Mouse (Mus musculus): Measurements from ENCODE around the gene Aqp1. TPM values are rescaled to one million over a fixed set of nuclear protein-coding genes. Genes with fewer than 3 reads are reported as not detected.

Aqp1 gene
- polyA plus RNA-seq, 1 experiment from 2014 or later: 711 TPM

DNA sequence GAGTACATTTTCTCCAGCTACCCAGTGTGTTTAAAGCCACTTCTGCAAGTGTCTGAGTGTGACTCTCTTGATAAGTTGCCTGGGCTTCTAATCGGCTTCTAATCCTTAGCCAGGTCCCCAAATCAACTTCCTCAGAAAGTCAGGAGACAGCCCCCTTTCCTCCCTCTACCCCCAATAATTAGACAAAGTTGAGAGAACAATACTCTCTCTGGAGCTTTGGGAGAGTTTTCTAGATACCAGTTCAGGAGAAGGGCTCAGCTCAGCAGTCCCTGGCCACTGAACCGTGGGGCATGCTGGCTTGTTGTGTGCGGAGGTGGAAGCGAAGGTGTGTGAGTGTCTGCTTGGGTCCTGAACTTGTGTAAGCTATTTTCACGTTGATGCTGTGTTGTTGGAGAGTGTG, 1.0 kb downstream of the Aqp1 start:
- no peak for ATAC-seq
- Histone ChIP-seq H3K4me2 (replicated peaks; ENCODE audit: low read depth, low read length) (peak overlapping the region; percentile 58), H3K4me3 (ENCODE audit: low read depth, low read length) (peak overlapping the region; percentile 47), H3K27me3 (replicated peaks; ENCODE audit: insufficient read depth, low read length) (no peaks in the 10 kb centered on the region), H3K4me1 (ENCODE audit: insufficient read depth, low read depth, low read length) (peaks cover 33% of the 10 kb centered on the region), H3K27ac (ENCODE audit: low read length) (peak overlapping the region; percentile 82), H3K9me3 (ENCODE audit: low read length) (no peaks in the 10 kb centered on the region), H3K9ac (replicated peaks; ENCODE audit: low read depth) (peak overlapping the region; percentile 68), H3K36me3 (ENCODE audit: insufficient read depth, low read length) (no peaks in the 10 kb centered on the region)
- no peak for DNase-seq (ENCODE audit: low spot score)
- TF ChIP-seq EP300 (IDR thresholded peaks at IDR 0.05): no peak
- TF ChIP-seq CTCF (IDR thresholded peaks at IDR 0.05): no peak
- WGBS: 59% methylated on average over 5 of the region's 5 CpGs

DNA sequence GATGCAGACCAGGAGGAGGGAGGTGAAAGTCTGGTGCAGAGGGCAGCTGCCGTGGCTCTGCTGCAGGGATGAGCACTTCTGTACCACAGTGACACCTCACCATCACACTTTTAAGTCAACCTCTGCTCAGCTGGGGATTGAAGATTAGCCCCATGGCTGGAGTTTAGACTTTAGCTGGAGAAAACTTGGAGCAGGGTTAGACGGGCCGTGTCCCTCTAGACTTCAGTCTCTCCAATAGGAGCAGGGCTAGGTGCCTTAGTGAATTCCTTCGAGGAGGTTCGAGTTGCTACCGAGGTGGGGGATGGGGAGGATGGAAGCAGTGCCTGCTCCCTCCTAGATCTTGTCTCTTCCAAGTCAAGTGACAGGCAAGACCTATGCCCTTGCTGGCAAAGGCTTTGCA, 1.8 kb downstream of the Aqp1 start:
- H3K4me1 ChIP-seq (ENCODE audit: insufficient read depth, low read depth, low read length): peaks cover 32% of the 10 kb centered on the region
- no peaks in the 10 kb centered on the region for H3K9me3 ChIP-seq (ENCODE audit: low read length)
- H3K27ac ChIP-seq (ENCODE audit: low read length): peak overlapping the region; percentile 82
- DNase-seq (ENCODE audit: low spot score) (no peak), ATAC-seq (no peak)
- H3K27me3 ChIP-seq (replicated peaks; ENCODE audit: insufficient read depth, low read length): no peaks in the 10 kb centered on the region
- no peak for TF ChIP-seq EP300 (IDR thresholded peaks at IDR 0.05)
- H3K4me2 ChIP-seq (replicated peaks; ENCODE audit: low read depth, low read length): peak overlapping the region; percentile 58
- no peaks in the 10 kb centered on the region for H3K36me3 ChIP-seq (ENCODE audit: insufficient read depth, low read length)
- peak overlapping the region; percentile 68 for H3K9ac ChIP-seq (replicated peaks; ENCODE audit: low read depth)
- 28% methylated on average over 6 of the region's 6 CpGs for WGBS
- H3K4me3 ChIP-seq (ENCODE audit: low read depth, low read length): peak overlapping the region; percentile 47

DNA sequence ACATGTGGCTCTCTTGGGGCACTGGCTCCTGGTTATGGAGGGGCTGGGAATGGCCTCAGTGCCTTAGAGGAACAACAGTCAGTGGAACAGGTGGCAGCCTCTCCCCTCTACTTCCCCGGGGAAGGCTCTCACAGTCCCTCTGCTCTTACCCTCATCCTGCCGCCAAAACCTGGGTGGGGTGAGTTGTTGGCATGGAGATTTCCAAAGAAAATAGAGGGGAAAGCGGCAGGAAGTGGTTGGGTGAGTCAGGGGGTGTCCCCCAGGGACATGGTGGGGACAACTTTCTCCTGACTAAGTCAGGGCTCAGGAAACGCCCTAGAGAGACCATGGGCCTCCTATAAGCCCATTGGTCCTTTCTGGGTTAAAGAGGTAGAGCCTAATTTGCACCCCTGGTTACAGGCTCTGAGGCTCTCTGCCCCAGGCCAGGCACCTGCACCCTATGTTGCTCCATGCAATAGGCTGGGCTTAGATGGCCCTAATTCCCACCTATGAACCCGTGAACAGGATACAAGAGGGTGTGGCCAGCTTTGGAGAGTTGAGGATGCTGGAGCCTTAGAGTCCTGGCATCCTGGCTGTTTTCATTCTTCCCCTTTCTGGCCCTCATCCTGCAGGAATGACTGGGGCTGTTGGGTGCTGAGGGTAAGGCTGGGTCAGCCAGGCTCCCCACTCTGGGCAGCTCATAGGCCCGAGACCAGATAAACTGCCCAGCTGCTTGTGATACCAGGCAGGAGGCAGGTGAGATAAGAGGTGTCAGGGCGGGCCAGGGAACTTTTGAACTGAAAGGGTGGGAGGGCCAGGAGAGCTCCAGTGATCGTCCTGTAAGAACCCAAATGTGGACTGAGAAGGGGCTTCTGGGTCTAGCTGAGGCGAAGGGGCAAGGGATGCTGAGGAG, 2.9 kb downstream of the Aqp1 start:
- Histone ChIP-seq H3K9ac (replicated peaks; ENCODE audit: low read depth) (peak overlapping the region; percentile 68), H3K4me3 (ENCODE audit: low read depth, low read length) (peak overlapping the region; percentile 47), H3K9me3 (ENCODE audit: low read length) (no peaks in the 10 kb centered on the region), H3K36me3 (ENCODE audit: insufficient read depth, low read length) (no peaks in the 10 kb centered on the region), H3K4me2 (replicated peaks; ENCODE audit: low read depth, low read length) (peak overlapping the region; percentile 58), H3K27me3 (replicated peaks; ENCODE audit: insufficient read depth, low read length) (no peaks in the 10 kb centered on the region), H3K4me1 (ENCODE audit: insufficient read depth, low read depth, low read length) (peaks cover 32% of the 10 kb centered on the region), H3K27ac (ENCODE audit: low read length) (peak overlapping the region; percentile 82)
- ATAC-seq: no peak
- TF ChIP-seq CTCF (IDR thresholded peaks at IDR 0.05) (no peak), EP300 (IDR thresholded peaks at IDR 0.05) (peak; percentile 18; the same call in 1 of the 2 replicates)
- DNase-seq (ENCODE audit: low spot score): no peak
- 55% methylated on average over 9 of the region's 9 CpGs for WGBS

DNA sequence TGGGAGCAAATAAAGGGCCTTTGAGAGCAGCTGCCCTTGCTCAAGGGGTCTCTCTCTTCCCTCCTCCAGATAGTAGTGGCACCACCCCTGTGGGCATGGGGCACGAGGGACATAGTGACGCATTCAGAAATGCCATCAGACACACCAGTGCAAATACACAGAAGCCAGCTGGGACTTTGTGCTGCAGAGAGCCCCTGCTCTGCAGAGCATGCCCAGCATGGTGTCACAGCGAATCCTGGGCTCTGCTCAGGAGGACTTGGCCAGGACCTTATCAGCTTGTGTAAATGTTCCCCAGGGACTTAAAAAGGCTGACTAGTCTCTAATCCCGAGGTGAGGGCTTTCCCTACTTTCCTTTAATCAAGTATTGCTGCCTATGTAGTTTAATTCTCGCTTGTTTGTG, 5.5 kb downstream of the Aqp1 start:
- H3K4me3 ChIP-seq (ENCODE audit: low read depth, low read length): no peak overlapping the region
- peak; percentile 84 for ATAC-seq
- 14% methylated on average over 5 of the region's 5 CpGs for WGBS
- no peaks in the 10 kb centered on the region for H3K27me3 ChIP-seq (replicated peaks; ENCODE audit: insufficient read depth, low read length)
- H3K27ac ChIP-seq (ENCODE audit: low read length): peak overlapping the region; percentile 82
- H3K4me1 ChIP-seq (ENCODE audit: insufficient read depth, low read depth, low read length): peaks cover 21% of the 10 kb centered on the region
- peak; percentile 89 for DNase-seq (ENCODE audit: low spot score)
- peak overlapping the region; percentile 58; the same call in 1 of the 2 replicates for H3K4me2 ChIP-seq (replicated peaks; ENCODE audit: low read depth, low read length)
- no peaks in the 10 kb centered on the region for H3K9me3 ChIP-seq (ENCODE audit: low read length)
- TF ChIP-seq EP300 (IDR thresholded peaks at IDR 0.05) (peak; percentile 91), CTCF (IDR thresholded peaks at IDR 0.05) (no peak)
- no peak overlapping the region for H3K9ac ChIP-seq (replicated peaks; ENCODE audit: low read depth)
- H3K36me3 ChIP-seq (ENCODE audit: insufficient read depth, low read length): peaks cover 8% of the 10 kb centered on the region; the same call in 1 of the 2 replicates

DNA sequence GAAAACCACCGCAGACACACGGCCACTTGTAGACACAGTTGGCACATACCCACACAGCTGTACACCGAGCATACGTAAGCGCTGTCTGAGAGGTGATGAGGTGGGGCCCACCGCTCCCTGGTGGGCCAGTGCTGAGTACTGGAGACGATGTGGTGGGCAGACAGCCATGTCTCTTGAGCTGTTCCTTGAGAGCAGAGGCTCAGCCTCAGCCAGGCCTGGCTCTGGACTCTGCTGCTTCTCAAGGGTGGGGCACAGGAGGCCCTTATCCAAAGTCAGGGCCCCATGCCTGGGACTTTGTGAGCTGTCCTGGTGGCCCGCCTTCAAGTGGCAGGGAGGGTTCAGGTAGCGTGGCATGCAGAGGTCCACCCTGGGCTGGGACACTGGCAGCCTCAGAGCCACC, 6.1 kb downstream of the Aqp1 start:
- H3K4me2 ChIP-seq (replicated peaks; ENCODE audit: low read depth, low read length): peak overlapping the region; percentile 17; the same call in 1 of the 2 replicates
- H3K4me3 ChIP-seq (ENCODE audit: low read depth, low read length): no peak overlapping the region
- H3K4me1 ChIP-seq (ENCODE audit: insufficient read depth, low read depth, low read length): peaks cover 21% of the 10 kb centered on the region
- no peak for TF ChIP-seq CTCF (IDR thresholded peaks at IDR 0.05)
- no peak; the same call in none of the 2 replicates for TF ChIP-seq EP300 (IDR thresholded peaks at IDR 0.05)
- peaks cover 9% of the 10 kb centered on the region; the same call in 1 of the 2 replicates for H3K36me3 ChIP-seq (ENCODE audit: insufficient read depth, low read length)
- H3K9ac ChIP-seq (replicated peaks; ENCODE audit: low read depth): peak overlapping the region; percentile 8; the same call in 1 of the 2 replicates
- H3K27ac ChIP-seq (ENCODE audit: low read length): peak overlapping the region; percentile 82
- peak; percentile 77 for ATAC-seq
- DNase-seq (ENCODE audit: low spot score): peak; percentile 84
- 36% methylated on average over 9 of the region's 9 CpGs for WGBS
- H3K9me3 ChIP-seq (ENCODE audit: low read length): no peaks in the 10 kb centered on the region
- no peaks in the 10 kb centered on the region for H3K27me3 ChIP-seq (replicated peaks; ENCODE audit: insufficient read depth, low read length)

DNA sequence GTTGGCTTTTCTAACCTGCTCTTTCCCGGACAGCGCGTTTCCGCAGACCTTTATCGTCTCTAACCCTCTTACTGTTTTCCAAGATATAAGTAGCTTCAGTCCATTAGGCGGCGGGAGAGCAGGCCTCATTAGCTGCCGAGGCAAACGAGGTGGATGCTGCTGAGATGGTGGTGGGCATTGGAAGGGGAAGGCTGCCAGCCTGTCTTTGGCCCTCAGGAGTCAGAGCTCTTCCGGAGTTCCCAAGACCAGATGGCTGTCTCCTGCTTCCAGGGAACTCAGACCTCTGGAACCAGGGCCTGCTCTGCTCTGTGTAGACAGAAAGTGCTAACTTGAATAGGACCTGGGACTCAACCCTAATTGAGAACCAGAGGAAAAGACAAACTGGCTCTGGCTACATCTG, 7.2 kb downstream of the Aqp1 start:
- Histone ChIP-seq H3K9ac (replicated peaks; ENCODE audit: low read depth) (no peak overlapping the region), H3K4me1 (ENCODE audit: insufficient read depth, low read depth, low read length) (peaks cover 21% of the 10 kb centered on the region), H3K9me3 (ENCODE audit: low read length) (no peaks in the 10 kb centered on the region), H3K4me2 (replicated peaks; ENCODE audit: low read depth, low read length) (no peak overlapping the region), H3K27me3 (replicated peaks; ENCODE audit: insufficient read depth, low read length) (no peaks in the 10 kb centered on the region), H3K4me3 (ENCODE audit: low read depth, low read length) (no peak overlapping the region), H3K36me3 (ENCODE audit: insufficient read depth, low read length) (peaks cover 9% of the 10 kb centered on the region; the same call in 1 of the 2 replicates), H3K27ac (ENCODE audit: low read length) (peak overlapping the region; percentile 82; the same call in 1 of the 2 replicates)
- TF ChIP-seq EP300 (IDR thresholded peaks at IDR 0.05) (no peak), CTCF (IDR thresholded peaks at IDR 0.05) (no peak)
- DNase-seq (ENCODE audit: low spot score) (no peak), ATAC-seq (no peak)
- 78% methylated on average over 10 of the region's 10 CpGs for WGBS

Measured in lung, postnatal 0 days (tissue).